Mouse (Mus musculus) erythroblast, embryonic 14.5 days (primary cell): ENCODE data around the gene Plac1.

ENCODE experiments used
- GATA1 ChIP-seq: IDR thresholded peaks from 2 replicates; pipeline ENCODE4 v1.6.1; 2012; ENCODE audit warnings: low read length, inconsistent platforms, mixed read lengths
- TAL1 ChIP-seq: IDR thresholded peaks from 3 replicates; pipeline ENCODE4 v1.6.1; 2012; ENCODE audit warnings: low read length, inconsistent platforms, mixed read lengths

GRCm38 (mm10) chrX:53201616-53202015 lies 38.3 kb downstream of the Plac1 start:
- no peak for TF ChIP-seq TAL1
- TF ChIP-seq GATA1 = no peak
